Mouse (Mus musculus) heart, adult 2 months (tissue): ENCODE measurements at regions not wholly inside any gene's neighbourhood (a gene's known extent, or its start where the extent isn't known, plus 50 kb on each side); places are given as distances from the start of the nearest gene placed in this dataset.

Source experiments
- CTCF ChIP-seq: fragments of 200-600 bp; IDR thresholded peaks from 2 replicates; pipeline ENCODE4 v1.8.1; 2022; ENCODE audit warnings: antibody characterized with exemption, mild to moderate bottlenecking, moderate library complexity
- EP300 ChIP-seq: fragments of 200-500 bp; IDR thresholded peaks from 2 replicates; pipeline ENCODE4 v1.6.1; 2011; ENCODE audit warnings: low read depth, low read length, control low read depth; ENCODE audit not compliant: insufficient read depth

DNA sequence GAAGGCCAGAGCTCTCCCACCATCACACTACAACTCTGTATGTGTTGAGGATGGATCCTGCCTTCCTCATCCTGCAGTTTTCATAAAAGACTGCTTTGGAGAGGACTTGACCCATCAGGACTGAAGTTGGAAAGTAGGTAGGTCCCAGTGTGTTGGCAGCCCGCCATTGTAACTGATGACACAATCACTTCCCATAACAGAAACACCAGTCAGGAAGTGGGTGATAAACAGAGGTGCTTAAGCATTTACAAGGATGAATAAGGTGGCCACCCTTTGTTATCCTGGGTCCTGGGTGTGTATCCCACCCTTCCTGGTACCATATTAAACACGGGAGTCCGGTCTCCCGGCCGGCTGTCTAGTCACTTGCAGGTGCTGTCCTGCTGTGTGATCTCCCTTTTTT lies 118.3 kb downstream of the Snx10 start:
- TF ChIP-seq CTCF (no peak), EP300 (no peak)
